Mouse (Mus musculus): Measurements from ENCODE around the gene Pqbp1.

GRCm38 (mm10) chrX:7863181-7863580, 35.9 kb downstream of the Pqbp1 start:
- no peak for TF ChIP-seq CTCF (IDR thresholded peaks at IDR 0.05; ENCODE audit: low read depth, low read length)
- TF ChIP-seq POLR2A (IDR thresholded peaks at IDR 0.05; ENCODE audit: insufficient read depth, low read length): no peak
- no peak for TF ChIP-seq EP300 (IDR thresholded peaks at IDR 0.05; ENCODE audit: insufficient read depth, low read depth, low read length)
